Mouse (Mus musculus): ENCODE measurements around the gene Dhcr7. TPM values are rescaled to one million over a fixed set of nuclear protein-coding genes. Genes with fewer than 3 reads are reported as not detected.

Gene Dhcr7
- polyA plus RNA-seq, 1 experiment from 2014 or later: 30.4 TPM

GRCm38 (mm10) chr7:143868874-143869273, 45.9 kb downstream of the Dhcr7 start:
- 72% methylated on average over 4 of the region's 4 CpGs for WGBS
- Histone ChIP-seq H3K9me3 (ENCODE audit: control insufficient read depth) (no peaks in the 10 kb centered on the region), H3K4me3 (ENCODE audit: low read depth, low read length) (no peak overlapping the region), H3K27me3 (replicated peaks; ENCODE audit: control insufficient read depth, insufficient read depth, low read length) (no peaks in the 10 kb centered on the region), H3K4me1 (replicated peaks; ENCODE audit: control insufficient read depth, insufficient read depth, low read length) (no peaks in the 10 kb centered on the region), H3K4me2 (replicated peaks; ENCODE audit: low read depth) (no peak overlapping the region), H3K27ac (ENCODE audit: low read depth, low read length) (no peak overlapping the region), H3K36me3 (ENCODE audit: control insufficient read depth, insufficient read depth) (no peaks in the 10 kb centered on the region), H3K9ac (ENCODE audit: low read depth, low read length) (no peak overlapping the region)
- no peak for TF ChIP-seq CTCF (IDR thresholded peaks at IDR 0.05; ENCODE audit: low read depth)
- ATAC-seq: no peak

GRCm38 (mm10) chr7:143883717-143884116, 60.8 kb downstream of the Dhcr7 start:
- Histone ChIP-seq H3K36me3 (ENCODE audit: control insufficient read depth, insufficient read depth) (no peaks in the 10 kb centered on the region), H3K4me1 (replicated peaks; ENCODE audit: control insufficient read depth, insufficient read depth, low read length) (no peaks in the 10 kb centered on the region), H3K27ac (ENCODE audit: low read depth, low read length) (no peak overlapping the region), H3K27me3 (replicated peaks; ENCODE audit: control insufficient read depth, insufficient read depth, low read length) (no peaks in the 10 kb centered on the region), H3K9me3 (ENCODE audit: control insufficient read depth) (no peaks in the 10 kb centered on the region), H3K4me2 (replicated peaks; ENCODE audit: low read depth) (no peak overlapping the region), H3K4me3 (ENCODE audit: low read depth, low read length) (no peak overlapping the region), H3K9ac (ENCODE audit: low read depth, low read length) (no peak overlapping the region)
- 70% methylated on average over 6 of the region's 6 CpGs for WGBS
- no peak for TF ChIP-seq CTCF (IDR thresholded peaks at IDR 0.05; ENCODE audit: low read depth)
- ATAC-seq: no peak

- Histone ChIP-seq H3K4me1 (replicated peaks; ENCODE audit: control insufficient read depth, insufficient read depth, low read length) (no peaks in the 10 kb centered on the region), H3K9ac (ENCODE audit: low read depth, low read length) (no peak overlapping the region), H3K27me3 (replicated peaks; ENCODE audit: control insufficient read depth, insufficient read depth, low read length) (no peaks in the 10 kb centered on the region), H3K27ac (ENCODE audit: low read depth, low read length) (no peak overlapping the region), H3K4me3 (ENCODE audit: low read depth, low read length) (no peak overlapping the region), H3K36me3 (ENCODE audit: control insufficient read depth, insufficient read depth) (no peaks in the 10 kb centered on the region), H3K4me2 (replicated peaks; ENCODE audit: low read depth) (no peak overlapping the region), H3K9me3 (ENCODE audit: control insufficient read depth) (no peaks in the 10 kb centered on the region)
- WGBS: 96% methylated on average over 2 of the region's 2 CpGs
- ATAC-seq: no peak
- TF ChIP-seq CTCF (IDR thresholded peaks at IDR 0.05; ENCODE audit: low read depth): no peak
Measured at GRCm38 (mm10) chr7:143891146-143891545, 68.2 kb downstream of the Dhcr7 start.

GRCm38 (mm10) chr7:143892361-143892760, 69.4 kb downstream of the Dhcr7 start:
- ATAC-seq: no peak
- 74% methylated on average over 2 of the region's 2 CpGs for WGBS

More at GRCm38 (mm10) chr7:143892361-143892760, 69.4 kb downstream of the Dhcr7 start:
- Histone ChIP-seq H3K9me3 (ENCODE audit: control insufficient read depth) (no peaks in the 10 kb centered on the region), H3K4me3 (ENCODE audit: low read depth, low read length) (no peak overlapping the region), H3K36me3 (ENCODE audit: control insufficient read depth, insufficient read depth) (no peaks in the 10 kb centered on the region), H3K27ac (ENCODE audit: low read depth, low read length) (no peak overlapping the region), H3K4me1 (replicated peaks; ENCODE audit: control insufficient read depth, insufficient read depth, low read length) (no peaks in the 10 kb centered on the region), H3K9ac (ENCODE audit: low read depth, low read length) (no peak overlapping the region), H3K4me2 (replicated peaks; ENCODE audit: low read depth) (no peak overlapping the region), H3K27me3 (replicated peaks; ENCODE audit: control insufficient read depth, insufficient read depth, low read length) (no peaks in the 10 kb centered on the region)
- TF ChIP-seq CTCF (IDR thresholded peaks at IDR 0.05; ENCODE audit: low read depth): no peak

Small RNA genes lying within 50 kb of the gene (microRNA-seq; reads per million reads assigned to microRNA genes)
- not detected for gene Gm22064

Other genes starting within 250 kb of the Dhcr7 start
- gene Cars, start 223.1 kb upstream of the Dhcr7 start, polyA plus RNA-seq (2015; fragmentation: Nextera tagmentation; extraction: Ambion mirVana): 19.3 and 21.1 TPM in 2 replicates
- 0.27 TPM in 2 replicates for gene Tnfrsf26, start 194.4 kb upstream of the Dhcr7 start, polyA plus RNA-seq (2015; fragmentation: Nextera tagmentation; extraction: Ambion mirVana)
- gene Tnfrsf22, start 173.5 kb upstream of the Dhcr7 start, polyA plus RNA-seq (2015; fragmentation: Nextera tagmentation; extraction: Ambion mirVana): 2.7 and 3.1 TPM in 2 replicates
- gene Tnfrsf23, start 137.3 kb upstream of the Dhcr7 start, polyA plus RNA-seq (2015; fragmentation: Nextera tagmentation; extraction: Ambion mirVana): 5.1 and 6.3 TPM in 2 replicates
- gene Osbpl5, start 66.2 kb upstream of the Dhcr7 start, polyA plus RNA-seq (2015; fragmentation: Nextera tagmentation; extraction: Ambion mirVana): 11.3 and 13.1 TPM in 2 replicates
- not detected in 2 replicates for gene Mrgprg, start 56.2 kb upstream of the Dhcr7 start, polyA plus RNA-seq (2015; fragmentation: Nextera tagmentation; extraction: Ambion mirVana)
- gene Mrgpre, start 38.6 kb upstream of the Dhcr7 start, polyA plus RNA-seq (2015; fragmentation: Nextera tagmentation; extraction: Ambion mirVana): 1.0 and 1.5 TPM in 2 replicates
- 24.8 and 26.4 TPM in 2 replicates for gene Nadsyn1, start 296 bp upstream of the Dhcr7 start, polyA plus RNA-seq (2015; fragmentation: Nextera tagmentation; extraction: Ambion mirVana)
- not detected in 2 replicates for gene Gm498, start 43.7 kb downstream of the Dhcr7 start, polyA plus RNA-seq (2015; fragmentation: Nextera tagmentation; extraction: Ambion mirVana)
- gene Shank2, start 178.8 kb downstream of the Dhcr7 start, polyA plus RNA-seq (2015; fragmentation: Nextera tagmentation; extraction: Ambion mirVana): 0.68 and 0.74 TPM in 2 replicates